Mouse (Mus musculus) erythroblast, embryonic 14.5 days (primary cell): ENCODE data around the gene Dnmt1.

Experiments used
- GATA1 ChIP-seq: IDR thresholded peaks from 2 replicates; pipeline ENCODE4 v1.6.1; 2012; ENCODE audit warnings: low read length, inconsistent platforms, mixed read lengths
- TAL1 ChIP-seq: IDR thresholded peaks from 3 replicates; pipeline ENCODE4 v1.6.1; 2012; ENCODE audit warnings: low read length, inconsistent platforms, mixed read lengths

DNA sequence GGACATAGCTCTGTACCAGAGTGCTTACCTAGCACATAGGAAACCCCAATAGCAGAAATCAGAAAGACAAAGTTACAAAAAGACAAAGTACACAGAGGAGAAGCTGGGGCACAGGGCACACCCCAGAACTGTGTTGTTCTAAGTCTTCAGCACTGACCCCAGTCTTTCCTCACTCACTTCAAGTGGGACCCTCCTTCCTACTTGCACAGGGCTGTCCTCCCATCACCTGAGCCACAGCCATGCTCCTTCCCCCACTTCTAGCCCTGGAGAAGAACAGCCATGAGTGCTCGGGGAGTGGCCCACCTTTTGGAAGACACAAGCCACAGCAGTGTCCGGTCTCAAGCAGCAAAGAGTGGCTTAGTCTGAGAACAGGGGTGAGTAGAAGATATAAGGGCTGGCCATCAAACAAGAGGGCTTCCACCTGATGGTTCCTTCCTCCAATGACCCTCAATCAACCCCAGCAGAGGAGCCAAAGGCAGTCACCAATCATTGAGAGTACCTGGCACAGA lies at the start of gene Dnmt1:
- no peak for TF ChIP-seq GATA1
- no peak for TF ChIP-seq TAL1
